Mouse (Mus musculus) C2C12 (cell line): ENCODE results near the gene Rimbp3. TPM values are rescaled to one million over a fixed set of nuclear protein-coding genes. Genes with fewer than 3 reads are reported as not detected.

ENCODE experiments used
- H3K27me3 ChIP-seq: one replicate; pipeline ENCODE4 v1.6.1; 2011; ENCODE audit not compliant: control insufficient read depth, insufficient read depth, insufficient read length
- H3K36me3 ChIP-seq: one replicate; pipeline ENCODE4 v1.6.1; 2011; ENCODE audit not compliant: control insufficient read depth, insufficient read depth
- H3K4me3 ChIP-seq: one replicate; pipeline ENCODE4 v1.5.1; 2011; ENCODE audit warnings: mild to moderate bottlenecking, control low read depth; ENCODE audit not compliant: poor library complexity, insufficient read depth, severe bottlenecking
- H3K79me2 ChIP-seq: one replicate; pipeline ENCODE4 v1.6.1; 2011; ENCODE audit not compliant: control insufficient read depth, insufficient read depth
- H3K79me3 ChIP-seq: one replicate; pipeline ENCODE4 v1.6.1; 2011; ENCODE audit warnings: low read depth, control low read depth
- H3ac ChIP-seq: one replicate; pipeline ENCODE3; 2011; ENCODE audit warnings: low read depth; ENCODE audit not compliant: control insufficient read depth, insufficient read length
- CTCF ChIP-seq: IDR thresholded peaks from one replicate; pipeline ENCODE4 v1.5.1; 2011; ENCODE audit not compliant: control insufficient read depth, insufficient read depth, insufficient read length
- FOSL1 ChIP-seq: IDR thresholded peaks from one replicate; pipeline ENCODE4 v1.8.0; 2011; ENCODE audit warnings: mild to moderate bottlenecking, low read length; ENCODE audit not compliant: poor library complexity, insufficient read depth, severe bottlenecking
- MAX ChIP-seq: IDR thresholded peaks from one replicate; pipeline ENCODE4 v1.6.1; 2011; ENCODE audit warnings: mild to moderate bottlenecking, control low read depth
- MYOD1 ChIP-seq: IDR thresholded peaks from one replicate; pipeline ENCODE4 v1.6.1; 2011; ENCODE audit warnings: low read depth; ENCODE audit not compliant: control insufficient read depth, insufficient read length
- MYOG ChIP-seq: IDR thresholded peaks from one replicate; pipeline ENCODE4 v1.6.1; 2011; ENCODE audit not compliant: control insufficient read depth, insufficient read length; ENCODE audit errors: extremely low read depth
- USF1 ChIP-seq: IDR thresholded peaks from one replicate; pipeline ENCODE4 v1.6.1; 2011; ENCODE audit warnings: low read depth, mild to moderate bottlenecking, control low read depth, moderate library complexity
- polyA plus RNA-seq: library from polyadenylated mRNA; unstranded; fragments of >200 nt; fragmentation: generic; extraction: Trizol; gene quantifications from one replicate; pipeline ENCODE4 v1.2.1, GENCODE M21; 2012; ENCODE audit warnings: missing spikeins

The Rimbp3 gene
- polyA plus RNA-seq, 1 experiment: 0.02 TPM

DNA sequence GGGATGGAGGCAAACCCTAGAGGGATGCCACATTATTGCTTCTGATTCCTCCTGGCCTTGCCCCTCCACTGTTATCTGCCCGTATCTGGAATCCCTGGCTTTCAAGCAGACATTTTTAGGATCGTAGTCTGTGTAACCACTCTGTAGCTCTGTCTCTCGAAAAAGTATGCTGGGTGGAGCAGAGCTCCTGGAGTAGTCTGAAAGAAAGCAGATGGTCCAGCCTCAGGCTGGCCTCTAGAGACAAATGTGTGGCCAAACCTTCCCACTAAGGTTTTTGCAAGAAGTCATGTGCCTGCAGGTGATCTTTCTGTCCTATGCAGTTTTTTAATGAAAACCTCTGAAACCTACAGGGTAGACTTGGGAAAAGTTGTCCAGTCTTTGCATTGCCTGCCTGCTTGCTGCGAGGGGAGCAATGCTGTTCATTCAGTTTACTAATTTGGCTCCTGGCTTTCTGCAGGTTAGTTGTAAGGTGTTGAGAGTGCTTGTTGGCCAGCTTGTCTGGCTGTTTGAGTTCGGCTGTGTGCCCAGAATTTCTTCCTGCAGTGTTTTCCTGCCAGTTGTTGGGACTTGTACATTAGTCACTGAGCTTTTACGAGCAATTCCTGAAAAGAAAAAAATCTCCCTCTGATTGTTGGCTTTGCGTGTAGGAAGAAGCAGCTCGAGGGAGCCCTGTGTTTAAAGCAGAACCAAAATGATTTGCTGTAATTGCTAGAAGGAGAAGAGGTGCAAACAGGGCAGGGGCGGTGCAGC is 26.7 kb downstream of the Rimbp3 start:
- TF ChIP-seq MYOG (no peak), CTCF (no peak)
- Histone ChIP-seq H3ac (no peak overlapping the region), H3K36me3 (no peaks in the 10 kb centered on the region), H3K79me3 (peaks cover 9% of the 10 kb centered on the region), H3K79me2 (peaks cover 48% of the 10 kb centered on the region), H3K27me3 (no peaks in the 10 kb centered on the region), H3K4me3 (peak overlapping the region; percentile 19)

DNA sequence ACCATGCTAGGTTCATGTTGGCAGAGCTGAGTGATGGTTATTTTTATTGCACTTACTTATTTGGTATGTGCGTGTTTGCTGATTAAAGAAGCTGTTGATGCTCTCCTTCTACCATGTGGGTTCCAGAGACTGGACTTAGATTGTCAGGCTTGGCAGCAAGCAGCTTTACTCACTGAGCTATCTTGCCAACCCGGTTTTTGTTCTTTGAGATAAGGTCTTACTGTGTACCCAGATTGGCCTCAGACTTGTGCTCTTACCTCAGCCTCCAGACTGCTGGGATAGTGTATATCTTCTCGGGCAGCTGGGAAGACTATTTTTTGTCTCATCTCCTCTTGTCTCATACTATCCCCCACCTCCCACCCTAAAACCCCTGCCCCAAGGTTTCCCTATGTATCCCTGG is 29.2 kb downstream of the Rimbp3 start:
- Histone ChIP-seq H3K36me3 (no peaks in the 10 kb centered on the region), H3K79me2 (peaks cover 48% of the 10 kb centered on the region), H3K79me3 (peaks cover 9% of the 10 kb centered on the region), H3K27me3 (no peaks in the 10 kb centered on the region), H3K4me3 (no peak overlapping the region), H3ac (no peak overlapping the region)
- TF ChIP-seq MYOG (no peak), CTCF (no peak)

DNA sequence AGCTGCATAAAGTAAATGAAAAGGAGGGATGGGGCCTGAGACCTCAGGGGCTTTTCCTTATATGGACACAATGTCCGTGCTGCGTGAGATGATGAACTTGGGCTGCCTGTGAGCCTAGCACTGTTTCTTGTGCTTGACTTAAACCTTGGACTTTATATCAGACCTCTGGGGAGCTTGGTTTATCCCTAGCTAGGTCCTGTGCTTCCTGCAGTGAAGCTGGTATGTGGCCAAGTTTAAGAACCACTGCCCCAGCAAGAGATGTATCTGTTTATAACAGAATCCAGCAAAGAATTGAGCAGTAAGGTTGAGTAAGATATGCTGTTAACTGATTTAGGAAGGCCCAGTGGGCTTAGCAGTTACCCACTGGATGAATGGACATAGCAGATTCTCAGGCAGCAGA is 31.0 kb downstream of the Rimbp3 start:
- Histone ChIP-seq H3K4me3 (no peak overlapping the region), H3ac (no peak overlapping the region), H3K27me3 (no peaks in the 10 kb centered on the region), H3K36me3 (no peaks in the 10 kb centered on the region), H3K79me3 (peaks cover 9% of the 10 kb centered on the region), H3K79me2 (peaks cover 40% of the 10 kb centered on the region)
- TF ChIP-seq MYOD1 (no peak), MAX (no peak)

DNA sequence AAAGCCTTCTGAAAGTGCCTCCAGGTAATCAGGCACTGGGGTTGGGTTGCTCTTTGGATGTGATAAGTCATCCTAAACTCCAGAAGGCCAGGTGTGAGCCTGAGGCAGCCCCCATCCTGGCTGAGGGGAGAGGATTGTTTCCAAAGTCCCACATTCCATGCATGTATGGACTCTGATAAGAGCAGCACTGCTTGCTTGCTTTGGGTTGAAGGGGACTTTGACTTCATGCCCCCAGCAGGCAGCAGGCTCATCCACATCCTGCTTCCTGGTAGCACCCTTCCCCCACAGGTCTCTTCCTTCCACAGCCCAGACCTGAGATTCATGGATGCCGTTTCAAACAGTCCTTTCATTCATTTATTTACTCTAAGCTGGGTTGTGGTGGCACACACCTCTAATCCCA is 35.3 kb downstream of the Rimbp3 start:
- Histone ChIP-seq H3K79me2 (peaks cover 20% of the 10 kb centered on the region), H3K36me3 (no peaks in the 10 kb centered on the region), H3K79me3 (peaks cover 3% of the 10 kb centered on the region), H3K27me3 (no peaks in the 10 kb centered on the region), H3K4me3 (no peak overlapping the region), H3ac (no peak overlapping the region)
- TF ChIP-seq MYOD1: no peak
- TF ChIP-seq CTCF: no peak
- TF ChIP-seq FOSL1: no peak
- TF ChIP-seq USF1: no peak
- no peak for TF ChIP-seq MYOG

DNA sequence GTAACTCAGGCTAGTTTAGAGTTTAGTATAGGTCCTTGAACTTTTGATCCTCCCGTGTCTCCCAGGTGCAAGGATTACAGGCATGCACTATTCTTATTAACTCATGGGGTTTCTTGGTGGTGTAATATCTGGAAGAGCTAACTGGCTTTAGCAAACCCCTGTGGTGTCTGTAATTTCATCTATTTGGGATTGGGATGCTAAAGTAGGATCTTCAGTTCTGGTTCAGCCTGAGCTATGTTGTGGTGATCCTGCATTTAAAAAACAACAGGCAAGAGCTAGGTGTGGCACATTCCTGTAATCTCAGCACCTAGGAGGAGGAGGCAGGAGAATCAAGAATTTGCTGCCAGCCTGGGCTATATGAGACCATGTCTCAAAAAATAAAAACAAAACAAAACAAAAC is 36.6 kb downstream of the Rimbp3 start:
- Histone ChIP-seq H3K36me3 (no peaks in the 10 kb centered on the region), H3K79me3 (peaks cover 3% of the 10 kb centered on the region), H3K4me3 (no peak overlapping the region), H3ac (no peak overlapping the region), H3K27me3 (no peaks in the 10 kb centered on the region), H3K79me2 (peaks cover 17% of the 10 kb centered on the region)
- TF ChIP-seq FOSL1 (no peak), MYOG (no peak), MYOD1 (no peak), USF1 (no peak), MAX (no peak)

DNA sequence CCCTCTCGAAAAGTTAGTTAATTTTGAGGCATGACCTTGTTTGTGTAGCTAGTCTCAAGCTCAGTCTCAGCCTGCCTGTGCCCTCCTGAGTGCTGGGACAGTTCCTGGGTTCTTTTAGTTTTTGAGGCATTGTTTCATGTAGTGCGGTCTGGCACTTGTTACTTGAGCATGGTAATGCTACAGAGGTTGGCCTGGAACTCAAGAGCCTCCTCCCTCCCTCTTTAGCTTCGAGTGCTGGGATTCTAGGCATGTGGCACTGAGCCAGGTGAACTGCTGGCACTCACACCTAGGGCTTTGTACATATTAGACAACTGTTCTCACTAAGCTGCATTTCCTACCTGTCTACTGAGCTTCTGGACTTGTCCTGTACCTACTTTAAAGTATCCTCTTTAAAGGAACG is 39.3 kb downstream of the Rimbp3 start:
- H3K36me3 ChIP-seq: no peaks in the 10 kb centered on the region
- no peak overlapping the region for H3K4me3 ChIP-seq
- no peak for TF ChIP-seq CTCF
- TF ChIP-seq MAX: no peak
- no peak for TF ChIP-seq FOSL1
- no peak for TF ChIP-seq MYOD1
- TF ChIP-seq USF1: no peak
- H3K27me3 ChIP-seq: no peaks in the 10 kb centered on the region
- peaks cover 3% of the 10 kb centered on the region for H3K79me3 ChIP-seq
- H3K79me2 ChIP-seq: peaks cover 17% of the 10 kb centered on the region
- H3ac ChIP-seq: no peak overlapping the region

DNA sequence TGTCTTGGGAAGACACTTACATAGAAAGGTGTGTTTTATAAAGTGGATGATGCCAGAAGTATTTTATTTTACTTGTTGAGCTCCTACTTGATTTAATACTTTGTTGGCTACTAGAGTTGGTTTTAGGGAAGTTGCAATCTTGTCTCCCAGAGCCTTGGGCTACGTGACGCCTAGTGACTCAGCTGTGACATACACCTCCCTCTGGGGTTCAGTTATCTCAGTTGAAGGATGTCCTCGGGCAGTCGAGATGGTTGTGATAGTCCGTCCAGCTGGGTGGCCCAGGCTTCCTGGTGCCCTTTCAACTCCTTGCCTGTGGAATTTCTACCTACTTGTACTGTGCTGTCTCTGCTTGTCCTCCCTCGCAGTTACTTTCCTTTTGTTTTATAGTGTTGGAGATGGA is 40.7 kb downstream of the Rimbp3 start:
- Histone ChIP-seq H3K36me3 (no peaks in the 10 kb centered on the region), H3K79me2 (peaks cover 17% of the 10 kb centered on the region), H3ac (no peak overlapping the region), H3K79me3 (peaks cover 3% of the 10 kb centered on the region), H3K4me3 (no peak overlapping the region), H3K27me3 (no peaks in the 10 kb centered on the region)
- no peak for TF ChIP-seq MYOD1
